Mouse (Mus musculus): ENCODE results near the gene Snx3.

DNA sequence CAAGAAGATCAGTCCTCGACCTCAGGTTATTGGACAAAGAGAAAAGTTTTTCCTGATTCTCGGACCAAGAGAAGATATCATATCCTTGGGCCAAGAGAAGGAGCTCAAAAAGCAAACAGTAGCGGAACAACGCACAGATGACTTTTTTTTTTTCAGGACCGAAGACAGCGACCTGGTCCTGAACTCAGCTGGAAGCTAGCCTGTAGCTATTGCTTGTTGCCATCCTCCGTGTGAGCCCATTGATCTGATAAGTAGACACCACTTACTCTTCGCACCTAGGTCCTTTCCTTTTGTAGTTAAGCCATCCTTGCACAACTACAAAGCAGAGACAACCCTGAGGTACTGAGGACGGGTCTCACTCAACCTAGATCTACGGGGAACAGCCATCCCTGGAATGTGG is 72.8 kb downstream of the Snx3 start:
- TF ChIP-seq CTCF (IDR thresholded peaks at IDR 0.05; ENCODE audit: borderline replicate concordance, insufficient read depth, low read length): no peak
- TF ChIP-seq POLR2A (IDR thresholded peaks at IDR 0.05; ENCODE audit: low read depth, low read length): no peak

All from embryonic fibroblast, embryonic 13.5 days (primary cell).